Mouse (Mus musculus): ENCODE results near the gene Map2k5.

Gene Map2k5

DNA sequence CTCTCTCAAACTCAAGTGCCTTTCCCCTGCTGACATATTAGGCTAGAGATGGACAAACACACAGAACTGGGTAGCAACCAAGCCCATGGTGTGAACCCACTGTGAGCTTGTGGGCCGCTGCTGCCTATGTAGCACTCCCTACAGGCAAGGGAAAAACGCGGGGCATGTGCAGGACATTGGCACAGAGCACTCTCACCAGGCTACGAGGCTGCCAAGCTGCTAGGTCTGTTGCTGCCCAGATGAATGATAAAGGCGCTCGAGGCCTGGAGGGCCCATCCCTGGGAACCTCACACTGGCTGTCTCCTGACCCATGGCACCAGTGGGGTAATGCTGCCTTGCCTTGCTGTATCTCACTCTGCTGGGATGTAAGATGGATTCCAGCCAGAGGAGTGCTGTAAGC lies 31.7 kb downstream of the Map2k5 start:
- in situ Hi-C loops (cut with MboI, MseI), result no loop called here

DNA sequence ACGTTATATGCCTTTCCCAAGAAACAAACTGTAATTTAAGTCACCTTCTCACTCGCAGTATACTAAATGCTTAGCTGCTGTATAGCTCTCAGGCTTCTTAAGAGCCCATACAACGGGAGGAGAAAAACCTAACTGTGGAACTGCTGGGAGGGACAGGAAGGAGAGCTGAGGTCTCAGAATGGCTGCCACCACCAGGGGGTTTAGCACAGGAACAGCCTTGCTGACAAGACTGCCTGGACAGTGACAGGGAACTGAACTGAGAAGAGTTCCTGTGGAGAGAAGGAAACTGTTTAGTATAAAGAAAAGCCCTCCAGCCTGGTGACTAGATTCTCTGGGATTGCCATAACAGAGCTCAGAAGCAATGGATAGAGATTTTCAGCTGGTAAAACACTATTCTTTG lies 35.9 kb downstream of the Map2k5 start:
- in situ Hi-C loops (cut with MboI, MseI), result no loop called here

DNA sequence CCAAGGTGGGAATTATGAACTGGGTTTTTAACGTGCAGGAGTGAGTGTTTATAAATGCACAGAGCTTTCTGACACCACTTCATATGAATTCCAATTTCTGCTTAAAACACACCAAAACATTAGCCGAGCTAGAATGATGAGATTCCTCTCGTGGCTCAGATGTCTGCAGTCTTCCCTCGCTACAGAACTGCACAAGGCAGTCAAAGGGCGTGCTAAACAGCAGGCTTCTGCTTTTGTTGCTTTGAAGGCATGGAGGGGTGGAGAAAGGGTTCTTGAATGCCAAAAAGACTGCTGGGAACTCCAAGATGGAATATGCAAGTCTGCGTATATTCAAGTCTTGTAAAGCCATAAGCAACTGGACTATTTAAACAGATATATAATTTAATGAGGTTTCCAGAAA lies 38.4 kb downstream of the Map2k5 start:
- in situ Hi-C loops (cut with MboI, MseI), result no loop called here

DNA sequence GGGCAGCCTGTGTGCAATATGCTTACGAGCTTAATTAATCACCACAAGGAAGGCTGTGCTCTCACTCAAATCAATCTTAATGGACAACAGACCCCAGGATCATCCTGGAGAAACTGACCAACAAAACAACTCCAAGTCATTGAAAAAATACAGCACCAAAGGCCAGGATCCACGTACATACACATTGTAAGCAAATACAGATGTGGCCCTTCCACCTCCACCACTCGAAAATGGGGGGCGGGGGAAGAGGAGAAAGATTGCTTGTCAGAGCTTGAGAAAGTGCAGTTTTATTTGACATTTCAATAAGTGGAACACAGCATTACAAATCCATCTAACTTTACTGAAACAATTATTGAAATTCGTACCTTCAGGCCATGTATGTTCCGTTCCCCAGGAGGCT lies 39.0 kb downstream of the Map2k5 start:
- in situ Hi-C loops (cut with MboI, MseI), result no loop called here

DNA sequence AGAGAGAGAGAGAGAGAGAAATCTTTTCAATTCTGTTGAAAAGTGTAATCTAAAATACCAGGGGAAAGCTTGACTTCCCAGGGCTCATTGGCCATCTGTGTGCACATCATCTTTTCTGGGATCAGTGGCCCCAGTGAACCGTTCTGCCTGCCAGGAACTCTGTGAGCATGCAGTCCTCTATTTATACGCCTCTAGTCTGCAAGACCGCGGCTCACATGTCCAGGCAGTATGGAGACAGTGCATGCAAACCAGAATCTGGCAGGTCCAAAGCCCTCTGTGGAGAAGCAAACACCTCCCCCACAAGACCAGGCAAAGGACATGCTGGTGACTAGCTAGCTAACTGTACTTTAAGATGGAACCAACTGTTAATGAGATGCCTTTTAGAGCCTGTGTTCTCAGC lies 41.9 kb downstream of the Map2k5 start:
- in situ Hi-C loops (cut with MboI, MseI), result no loop called here

DNA sequence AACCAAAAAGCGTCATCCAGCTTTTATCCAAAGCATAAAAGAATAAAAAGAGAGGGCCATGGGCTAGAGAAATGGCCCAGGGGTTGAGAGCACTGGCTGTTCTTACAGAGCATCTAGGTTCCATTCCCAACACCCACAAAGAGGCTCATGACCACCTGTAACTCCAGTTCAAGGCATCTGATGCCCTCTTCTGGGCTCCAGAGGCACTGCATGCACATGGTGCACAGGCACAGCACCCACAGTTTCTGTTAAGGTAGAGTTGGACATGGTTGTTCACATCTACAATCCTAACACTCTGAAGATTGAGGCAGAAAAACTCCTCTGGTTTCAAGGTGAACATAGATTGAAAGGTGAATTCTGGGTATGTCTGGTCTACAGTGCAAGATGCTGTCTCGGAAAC lies 44.6 kb downstream of the Map2k5 start:
- in situ Hi-C loops (cut with MboI, MseI), result no loop called here

DNA sequence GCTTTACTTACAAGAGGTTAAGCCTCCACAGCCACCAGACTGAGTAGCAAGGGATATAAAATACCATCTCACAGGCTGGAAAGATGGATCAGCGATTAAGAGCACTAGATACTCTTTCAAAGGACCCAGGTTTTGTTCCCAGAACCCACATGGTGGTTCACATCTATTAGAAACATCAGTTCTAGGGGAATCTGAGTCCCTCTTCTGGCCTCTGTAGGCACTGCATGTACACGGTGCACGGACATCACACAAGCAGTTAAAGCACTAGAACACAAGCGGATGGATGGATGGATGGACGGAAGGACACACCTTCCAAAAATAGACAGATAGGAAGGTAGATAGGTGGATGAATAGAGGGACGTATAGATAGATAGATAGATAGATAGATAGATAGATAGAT lies 46.5 kb downstream of the Map2k5 start:
- in situ Hi-C loops (cut with MboI, MseI), result no loop called here

DNA sequence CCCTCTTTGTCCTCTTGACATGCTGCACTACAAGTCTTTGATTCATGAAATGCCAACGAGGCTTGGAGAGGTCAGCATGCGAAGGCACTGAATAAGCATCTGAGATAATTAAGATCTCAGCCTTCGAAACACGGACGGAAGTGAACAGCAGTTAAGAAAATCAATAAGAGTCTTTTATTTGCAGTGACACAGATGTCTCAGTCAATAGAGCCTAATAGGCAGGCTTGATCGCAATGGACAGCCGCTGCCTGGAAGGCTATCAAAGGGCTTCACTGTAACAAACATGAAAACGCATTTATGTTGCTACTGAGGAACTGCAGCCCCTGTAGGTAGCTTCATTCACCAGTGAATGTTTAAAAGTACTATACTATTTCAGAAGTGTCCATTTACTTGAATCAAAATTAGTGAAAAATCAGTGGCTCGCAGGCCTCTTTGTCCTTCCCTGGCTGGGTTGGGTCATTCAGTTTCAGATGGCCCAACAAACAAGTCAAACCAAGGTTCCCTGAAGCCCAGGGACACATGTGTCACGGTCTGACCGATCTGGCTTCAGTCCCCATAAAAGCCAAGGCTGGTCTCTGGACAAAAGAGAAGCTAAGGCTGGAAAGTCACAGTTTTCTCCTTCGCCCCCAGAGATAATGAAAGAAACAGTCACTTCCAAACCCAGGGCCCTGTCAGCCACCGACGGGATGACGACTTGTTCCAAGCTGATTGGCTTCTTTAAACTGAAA lies 48.6 kb downstream of the Map2k5 start:
- in situ Hi-C loops (cut with MboI, MseI), result no loop called here

DNA sequence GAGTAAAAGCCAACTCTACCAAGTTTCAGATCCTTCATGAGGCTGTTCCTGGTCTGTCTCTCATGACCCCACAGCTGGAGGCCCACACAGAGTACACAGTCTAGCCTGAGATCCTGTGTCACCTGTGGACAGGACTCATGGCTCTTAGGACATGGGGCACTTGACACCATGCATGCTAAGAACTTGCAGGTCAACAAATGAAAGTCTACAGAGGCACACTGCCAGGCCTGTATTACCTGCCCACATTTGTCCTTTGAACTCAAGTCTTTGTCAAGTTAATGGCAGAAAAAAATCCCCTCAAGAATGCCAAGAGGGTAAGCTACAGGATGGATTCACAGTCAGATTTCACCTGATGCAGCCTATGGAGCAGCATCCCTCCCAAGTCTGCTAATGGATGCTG lies 62.5 kb downstream of the Map2k5 start:
- in situ Hi-C loops (cut with MboI, MseI), result no loop called here

DNA sequence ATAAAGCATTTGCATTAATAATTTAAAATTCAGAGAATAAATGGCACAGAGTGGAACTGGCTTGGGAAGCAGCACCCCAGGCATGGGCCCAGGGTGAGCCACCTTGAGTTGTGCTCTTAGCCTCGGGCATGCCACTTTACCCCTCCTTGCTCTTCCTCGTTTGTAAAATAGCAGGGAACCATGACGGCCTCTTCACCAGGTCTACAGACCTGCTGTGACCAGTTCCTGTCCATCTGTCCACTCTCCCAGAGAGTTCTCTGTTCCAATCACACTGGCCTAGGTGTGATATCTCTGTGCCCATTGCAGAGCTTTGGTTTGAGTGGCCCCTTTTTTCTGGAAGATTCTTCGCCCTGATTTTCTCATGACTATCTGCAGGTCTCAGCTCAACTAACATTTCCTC lies 63.6 kb downstream of the Map2k5 start:
- in situ Hi-C loops (cut with MboI, MseI), result no loop called here

DNA sequence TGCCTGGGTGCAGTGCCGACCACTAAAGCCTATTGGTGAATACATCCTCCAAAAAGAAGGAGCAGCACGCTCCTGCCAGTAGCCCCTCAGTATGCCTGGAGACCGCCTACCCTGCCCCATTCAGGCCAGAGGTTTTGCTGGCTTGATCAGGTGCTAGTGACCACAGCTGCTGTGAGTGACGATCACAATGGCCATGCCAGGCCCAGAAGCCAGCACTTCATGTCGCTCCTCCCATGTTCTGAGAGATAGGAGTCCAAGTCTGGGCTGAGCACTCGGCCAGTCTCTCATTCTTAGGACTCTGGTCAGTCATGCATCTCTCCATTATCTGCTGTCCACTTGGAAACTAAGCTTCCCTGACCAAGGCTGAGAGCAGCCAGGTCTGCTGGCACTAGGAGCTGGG lies 67.7 kb downstream of the Map2k5 start:
- in situ Hi-C loops (cut with MboI, MseI), result loop anchor here (10.0 kb wide), 1 partner anchor 1515 kb away; no protein-coding TSS in a partner anchor

DNA sequence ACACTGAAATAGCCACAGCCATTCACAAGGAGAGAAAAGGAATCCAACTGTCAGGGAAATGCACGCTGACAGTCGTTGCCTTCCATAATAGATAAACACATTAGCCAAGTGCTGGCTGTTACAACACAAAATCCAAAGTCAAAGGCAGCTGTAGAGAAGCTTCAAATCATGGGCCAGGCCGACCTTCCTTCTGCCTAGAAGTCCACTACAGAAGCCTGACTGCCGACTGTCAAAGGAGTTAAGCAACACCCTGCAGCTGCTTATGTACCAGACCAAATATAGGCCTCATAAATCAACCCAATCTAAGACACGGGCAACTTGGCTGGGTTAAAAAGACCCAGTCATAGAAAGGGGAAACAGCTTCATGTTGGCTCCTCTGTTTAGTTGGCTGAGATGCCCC lies 68.7 kb downstream of the Map2k5 start:
- in situ Hi-C loops (cut with MboI, MseI), result loop anchor here (10.0 kb wide), 1 partner anchor 1514 kb away; no protein-coding TSS in a partner anchor

DNA sequence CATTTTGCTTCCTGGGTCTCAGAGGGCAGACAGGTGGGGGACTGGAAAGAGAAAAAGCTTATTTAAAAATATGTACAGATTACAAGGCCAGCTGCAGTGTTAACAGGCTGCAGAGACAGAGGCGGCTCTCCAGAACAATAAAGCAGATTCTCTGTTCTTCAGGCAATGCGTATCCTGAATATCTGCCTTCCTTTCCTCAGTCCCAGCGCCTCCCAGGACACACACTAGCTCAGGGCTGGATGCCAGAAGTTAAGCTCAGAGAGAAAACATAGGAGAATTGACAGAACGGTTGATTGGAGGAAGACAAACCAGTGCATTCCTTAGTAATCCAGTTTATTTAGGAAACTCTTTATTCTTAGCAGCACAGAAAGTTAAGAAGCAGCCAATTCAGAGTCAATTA lies 69.3 kb downstream of the Map2k5 start:
- in situ Hi-C loops (cut with MboI, MseI), result loop anchor here (10.0 kb wide), 1 partner anchor 1514 kb away; no protein-coding TSS in a partner anchor

DNA sequence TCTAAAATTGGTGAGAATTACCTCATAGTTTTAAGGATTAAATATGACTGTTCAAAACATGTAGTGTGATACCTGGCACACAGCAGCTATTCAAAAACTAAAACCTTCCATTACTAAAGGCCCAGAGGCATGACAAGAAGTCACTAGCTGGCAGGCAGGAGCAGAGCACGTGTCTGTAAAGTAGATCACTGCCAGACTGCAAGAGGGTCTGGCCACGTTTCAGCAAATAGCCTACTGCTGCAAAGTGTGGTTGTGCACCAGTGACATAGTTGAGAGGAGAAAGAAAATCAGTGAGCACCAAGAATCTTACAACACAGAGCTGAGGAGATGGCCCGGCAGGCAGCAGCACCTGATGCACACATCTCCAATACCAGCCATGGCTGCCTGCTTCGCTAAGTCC lies 75.2 kb downstream of the Map2k5 start:
- in situ Hi-C loops (cut with MboI, MseI), result loop anchor here (10.0 kb wide), 1 partner anchor 1508 kb away; no protein-coding TSS in a partner anchor

DNA sequence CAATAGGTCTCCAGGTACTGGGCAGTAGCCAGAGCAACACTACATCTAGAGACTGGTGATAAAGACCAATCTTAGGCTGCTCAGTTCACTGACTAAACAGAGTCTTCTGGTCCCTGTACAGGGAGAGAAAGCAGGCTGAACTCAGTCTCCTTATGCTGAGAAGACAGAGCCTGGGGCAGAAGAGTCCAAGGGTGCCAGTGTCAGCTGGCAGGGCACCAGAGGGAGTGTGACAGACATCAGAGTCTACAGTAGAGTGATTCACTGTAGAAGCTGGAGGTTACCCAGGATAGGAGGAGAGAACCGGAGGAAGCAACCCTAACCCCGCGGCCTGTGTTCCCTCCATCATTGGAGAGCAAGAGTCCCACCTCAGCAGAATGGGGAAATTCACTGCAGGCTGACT lies 79.0 kb downstream of the Map2k5 start:
- in situ Hi-C loops (cut with MboI, MseI), result no loop called here

DNA sequence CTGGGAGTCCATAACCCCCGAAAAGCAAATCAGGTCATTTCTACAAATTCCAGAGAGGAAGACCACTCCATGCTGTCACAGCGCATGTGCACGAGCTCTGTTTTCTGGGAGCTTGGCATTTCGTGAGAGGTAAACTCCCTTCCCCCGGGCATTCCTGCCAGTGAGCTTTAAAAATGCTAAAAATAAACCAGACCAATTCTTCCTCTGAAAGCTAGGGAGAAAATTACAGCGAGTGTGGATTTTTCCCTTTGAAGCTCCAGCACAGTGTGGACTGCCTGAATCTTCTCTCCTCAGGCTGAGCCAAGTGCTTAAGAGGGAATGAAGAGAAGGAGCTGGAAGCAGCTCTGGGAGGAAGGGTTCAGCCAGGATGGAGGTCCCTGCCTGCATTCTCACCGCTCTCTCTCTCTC lies 82.1 kb downstream of the Map2k5 start:
- in situ Hi-C loops (cut with MboI, MseI), result no loop called here

DNA sequence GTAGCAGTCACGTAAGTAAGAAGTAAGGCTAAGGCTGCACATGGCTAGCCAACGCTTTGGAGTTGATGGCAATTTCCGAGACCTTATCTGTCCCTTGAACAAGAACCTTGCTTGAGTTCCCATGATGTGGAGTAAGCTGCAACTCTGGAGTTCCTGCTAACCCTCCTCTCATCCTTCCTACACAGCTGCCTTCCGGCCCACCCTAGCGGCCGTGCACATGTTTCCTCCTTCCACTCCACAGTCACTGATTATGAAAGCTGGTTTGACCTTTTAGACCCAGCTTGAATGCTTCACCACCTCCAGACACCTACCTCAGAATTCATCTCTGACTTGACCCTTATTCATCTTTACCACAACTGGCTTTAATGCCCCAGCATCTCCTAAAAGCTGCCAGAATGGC lies 82.9 kb downstream of the Map2k5 start:
- in situ Hi-C loops (cut with MboI, MseI), result no loop called here

DNA sequence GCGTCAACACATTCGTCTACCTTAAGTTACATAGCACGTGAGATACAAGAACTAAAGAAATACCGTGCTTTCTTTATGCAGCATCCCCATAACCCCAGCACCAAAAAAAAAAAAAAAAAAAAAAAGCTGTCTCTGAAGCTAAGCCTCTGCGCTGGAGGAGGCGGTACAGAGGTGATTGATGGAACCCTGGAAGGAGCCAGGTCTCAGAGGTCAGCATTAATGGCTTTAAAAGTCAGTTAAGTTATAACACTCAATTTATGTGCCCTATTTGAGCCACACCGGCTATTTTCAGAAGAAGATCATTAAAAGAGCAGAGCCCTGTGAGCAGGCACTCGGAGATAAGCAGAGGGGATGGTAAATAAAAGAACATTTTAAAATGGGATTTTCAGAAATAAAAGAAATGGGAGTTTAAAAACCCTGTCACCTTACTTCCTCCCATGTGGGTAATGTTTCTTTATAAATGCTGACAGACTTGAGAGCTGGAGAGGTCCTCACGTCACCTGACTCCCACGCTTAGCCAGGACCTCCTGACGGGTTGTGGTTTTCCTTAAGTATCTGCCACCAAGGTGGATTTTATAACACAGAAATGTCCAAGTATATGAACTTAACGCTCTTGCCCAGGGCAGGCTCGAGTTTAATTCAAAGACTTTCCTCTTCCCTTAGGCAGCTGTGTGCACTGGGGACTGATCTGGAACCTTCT lies 83.8 kb downstream of the Map2k5 start:
- in situ Hi-C loops (cut with MboI, MseI), result no loop called here

DNA sequence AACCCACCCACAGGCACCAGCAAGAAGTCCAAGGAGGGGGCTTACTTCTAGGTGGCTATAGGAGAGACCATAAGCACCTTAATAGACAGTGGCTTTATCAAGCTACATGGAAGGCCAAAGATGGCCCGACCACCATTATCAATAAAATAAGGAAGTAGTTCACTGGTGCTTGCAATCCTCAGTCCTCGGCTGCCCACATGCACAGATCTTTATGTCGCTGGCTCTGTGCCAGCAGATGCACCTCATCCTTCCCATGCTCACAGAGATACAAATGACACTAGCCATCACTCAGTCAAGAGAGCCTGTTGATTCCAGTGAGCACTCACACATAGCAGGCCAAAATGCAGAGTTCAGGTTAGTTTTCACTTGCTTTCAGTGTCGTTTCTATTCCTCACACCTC lies 89.0 kb downstream of the Map2k5 start:
- in situ Hi-C loops (cut with MboI, MseI), result no loop called here

DNA sequence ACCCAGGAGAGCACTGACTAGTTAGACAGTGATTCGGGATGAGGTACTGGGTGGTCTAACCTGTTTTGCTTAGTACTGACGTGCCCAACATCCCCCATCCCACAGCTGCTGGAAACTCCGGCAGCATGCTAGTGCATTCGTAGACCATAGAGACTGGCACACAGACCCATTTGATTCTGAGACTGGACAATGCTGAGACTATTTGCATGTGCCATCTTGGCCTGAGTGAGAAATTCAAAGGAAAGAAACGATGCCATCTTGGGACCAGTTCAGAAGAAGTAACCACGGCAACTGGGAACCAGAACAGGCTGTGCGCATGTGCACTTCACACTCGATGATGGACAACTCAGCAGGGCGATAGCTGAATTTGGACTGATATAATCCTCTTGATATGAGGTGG lies 93.3 kb downstream of the Map2k5 start:
- in situ Hi-C loops (cut with MboI, MseI), result no loop called here

DNA sequence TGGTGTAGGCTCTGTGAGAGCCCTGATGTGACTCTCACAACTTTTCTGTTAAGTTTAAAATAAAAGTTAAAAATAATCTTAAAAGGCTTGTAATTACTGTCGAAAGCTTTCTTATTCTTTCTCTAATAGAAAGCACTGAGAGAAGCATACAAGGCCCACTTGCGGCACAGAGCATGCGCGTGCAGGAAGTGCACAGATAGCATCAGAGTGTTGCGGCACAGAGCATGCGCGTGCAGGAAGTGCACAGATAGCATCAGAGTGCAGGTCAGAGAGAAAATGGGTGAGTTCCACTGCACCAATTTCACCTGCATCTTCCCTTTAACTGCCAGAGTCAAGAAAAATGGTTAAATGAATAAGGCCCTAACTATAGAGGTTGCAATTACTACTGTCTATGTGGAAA lies 95.7 kb downstream of the Map2k5 start:
- in situ Hi-C loops (cut with MboI, MseI), result no loop called here

DNA sequence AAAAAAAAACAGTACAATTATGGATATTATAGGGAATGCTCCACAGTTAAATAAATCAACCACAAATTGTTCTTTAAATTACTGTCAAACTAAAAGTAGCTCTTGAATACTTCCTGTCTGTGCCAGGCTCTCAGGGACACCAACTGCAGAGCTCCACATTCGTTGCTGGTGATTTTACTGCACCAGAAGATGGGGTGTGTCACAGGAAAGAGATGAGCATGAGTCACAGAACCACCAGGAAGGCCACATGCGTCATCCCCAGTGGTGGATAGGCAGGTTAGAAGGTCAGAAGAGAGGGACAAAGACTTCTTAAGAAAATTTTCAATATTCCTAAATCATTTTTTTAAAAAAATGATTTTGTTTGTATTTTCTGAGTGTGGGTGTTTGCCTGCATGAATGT lies 96.6 kb downstream of the Map2k5 start:
- in situ Hi-C loops (cut with MboI, MseI), result no loop called here

DNA sequence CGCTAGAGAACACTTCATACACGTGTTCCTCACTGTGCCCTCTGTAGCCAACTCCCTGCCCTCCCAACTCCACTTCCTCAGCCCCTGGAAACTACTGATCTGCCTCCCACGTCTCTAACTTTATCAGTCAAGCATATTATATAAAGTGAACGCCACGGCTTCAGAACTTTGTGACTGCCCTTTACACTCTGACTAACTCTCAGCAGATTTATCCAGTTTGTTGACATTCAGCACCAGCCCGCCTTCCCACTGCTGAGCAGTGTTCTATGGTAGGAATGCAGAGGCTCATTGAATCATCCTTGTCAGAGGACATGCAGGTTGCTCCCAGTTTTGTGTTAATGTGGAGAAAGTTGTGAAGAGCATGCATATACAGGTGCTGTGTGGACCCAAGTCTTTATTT lies 103.9 kb downstream of the Map2k5 start:
- in situ Hi-C loops (cut with MboI, MseI), result no loop called here

All from T-helper 2 cell (primary cell).